Mouse (Mus musculus) 3T3-L1 (cell line): ENCODE data around the gene Gpi1.

Source experiments
- DNase-seq: peaks from one replicate; pipeline ENCODE4 v3.0.0-alpha.2; 2015; ENCODE audit warnings: low read depth, low spot score

The Gpi1 gene

GRCm38 (mm10) chr7:34230116-34230515 lies at the start of gene Gpi1:
Gpi1 (minus strand) TSS chr7:34230336.
- peak; percentile 86 for DNase-seq

- DNase-seq, result no peak
Observed at GRCm38 (mm10) chr7:34277656-34278055, 47.5 kb upstream of the Gpi1 start.

GRCm38 (mm10) chr7:34276066-34276465 lies 45.9 kb upstream of the Gpi1 start:
- no peak for DNase-seq

- no peak for DNase-seq
Observed at GRCm38 (mm10) chr7:34272465-34272864, 42.3 kb upstream of the Gpi1 start.

- DNase-seq, result peak; percentile 77
Observed at GRCm38 (mm10) chr7:34268463-34268862, 38.3 kb upstream of the Gpi1 start.

DNA sequence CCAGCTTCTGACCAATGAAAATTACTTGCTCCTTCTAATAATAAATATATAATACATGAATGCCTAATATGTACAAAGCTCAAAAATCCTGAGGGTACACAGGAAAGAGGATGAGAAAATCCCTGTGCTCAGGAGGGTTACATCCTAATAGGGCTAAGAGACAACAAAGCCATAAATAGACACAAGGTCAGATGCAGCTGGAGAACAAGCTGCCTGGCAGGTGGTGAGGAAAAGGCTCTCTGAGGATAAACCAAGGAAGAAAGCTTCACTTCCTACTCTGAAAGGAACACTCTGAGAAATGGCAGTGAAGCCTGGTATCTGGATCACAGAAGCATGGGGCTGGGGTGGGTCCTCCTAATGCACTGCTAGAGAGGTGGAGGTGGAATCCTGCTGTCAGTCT lies 36.3 kb upstream of the Gpi1 start:
- DNase-seq, result no peak

DNA sequence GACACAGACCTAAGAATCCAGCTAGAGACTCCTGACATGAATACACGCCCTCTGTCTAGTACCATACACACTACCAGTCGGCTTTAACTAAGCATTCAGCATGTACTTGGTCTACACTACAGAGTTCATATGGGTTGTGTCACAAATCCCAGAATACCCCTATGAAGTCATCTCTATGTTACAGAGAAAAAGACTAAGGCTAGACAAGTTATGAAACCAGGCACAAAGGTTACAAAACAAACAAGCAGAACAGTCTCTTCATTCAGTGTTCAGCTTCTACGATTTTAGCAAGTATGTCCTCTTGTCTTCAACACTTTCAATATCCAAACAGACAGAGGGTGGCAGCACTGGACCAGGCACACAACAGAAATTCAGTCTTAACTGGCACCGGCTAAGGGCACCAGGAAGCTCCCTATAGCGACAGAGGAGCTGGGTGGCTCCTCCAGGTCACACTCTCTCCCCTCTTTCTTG lies 35.8 kb upstream of the Gpi1 start:
- DNase-seq, result peak; percentile 85

DNA sequence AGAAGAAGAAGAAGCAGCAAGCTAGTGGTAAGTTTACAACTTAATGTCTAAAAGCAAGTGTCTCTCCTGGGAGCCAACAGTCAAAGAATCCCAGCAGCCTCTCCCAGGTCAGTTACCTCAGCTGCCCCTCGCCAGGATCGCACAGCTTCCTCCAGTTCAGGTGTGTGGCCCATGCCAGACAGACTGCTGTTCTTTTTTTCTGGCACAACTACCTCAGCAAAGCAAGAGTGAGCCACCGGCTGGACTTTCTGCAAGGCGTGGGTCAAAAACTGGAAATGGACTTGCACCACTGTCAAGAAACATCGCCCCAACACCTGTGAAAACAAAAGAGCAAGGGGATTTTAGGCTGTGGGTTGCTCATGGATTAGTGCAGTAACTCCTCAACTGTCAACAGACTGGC lies 33.3 kb upstream of the Gpi1 start:
- no peak for DNase-seq

- DNase-seq, result no peak
Observed at GRCm38 (mm10) chr7:34258407-34258806, 28.3 kb upstream of the Gpi1 start.

- DNase-seq, result no peak
Observed at GRCm38 (mm10) chr7:34257279-34257678, 27.1 kb upstream of the Gpi1 start.

DNA sequence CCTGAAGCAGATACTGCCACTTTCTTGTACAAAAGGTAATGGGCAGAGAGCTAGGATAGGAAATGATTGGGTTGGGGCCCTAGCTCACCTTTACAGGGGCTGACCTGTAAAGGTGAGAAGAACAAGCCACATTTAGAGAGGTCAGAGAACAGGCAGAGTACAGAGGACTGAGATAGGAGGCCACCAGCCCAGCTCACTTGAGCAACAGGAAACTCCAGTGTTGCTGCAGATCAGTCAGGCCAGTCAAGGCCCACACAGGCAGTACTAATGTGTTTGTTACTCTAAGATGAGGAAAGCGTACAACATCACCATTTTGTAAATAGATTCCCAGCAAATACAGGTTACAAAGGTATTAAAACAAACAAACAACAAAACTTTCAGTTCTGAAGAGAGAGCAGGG lies 25.8 kb upstream of the Gpi1 start:
- no peak for DNase-seq

DNA sequence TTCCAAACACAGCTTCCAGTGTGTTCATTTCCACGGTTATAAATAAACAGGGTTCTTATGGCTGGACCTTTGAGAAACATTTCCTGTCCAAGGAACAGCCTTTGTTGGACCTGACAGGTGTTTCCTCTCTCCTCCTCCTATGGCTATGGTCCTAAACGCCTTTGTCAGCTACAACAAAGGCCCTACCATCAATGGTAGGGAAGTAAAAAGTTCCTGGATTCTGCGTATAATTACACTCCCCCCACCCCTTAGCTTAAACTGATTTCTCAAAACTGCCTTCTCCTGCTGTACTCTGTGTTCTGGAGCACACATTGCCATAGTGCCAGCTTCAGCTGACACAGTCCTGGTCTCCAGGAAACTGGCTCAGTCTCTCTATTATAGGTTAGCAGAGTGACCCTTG lies 25.0 kb upstream of the Gpi1 start:
- no peak for DNase-seq

DNA sequence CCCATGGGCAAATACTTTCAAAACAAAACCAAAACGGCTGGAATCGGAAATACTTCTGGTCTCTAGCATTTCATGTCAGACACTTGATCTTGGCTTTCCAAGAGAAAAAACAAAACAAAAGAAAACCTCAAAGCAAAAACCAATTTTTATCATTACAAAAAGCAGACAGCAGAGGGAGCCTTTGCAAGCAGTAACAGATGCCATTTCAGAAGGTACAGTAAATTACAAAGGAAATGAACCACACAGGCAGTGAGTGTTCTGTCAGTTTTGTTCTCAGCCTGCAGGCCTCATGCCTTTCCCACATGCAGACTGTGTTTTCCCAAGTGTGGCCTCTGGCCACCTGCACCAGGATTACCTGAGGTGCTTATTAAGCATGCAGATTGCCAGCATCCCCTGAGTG lies 21.9 kb upstream of the Gpi1 start:
- DNase-seq, result peak; percentile 69

DNA sequence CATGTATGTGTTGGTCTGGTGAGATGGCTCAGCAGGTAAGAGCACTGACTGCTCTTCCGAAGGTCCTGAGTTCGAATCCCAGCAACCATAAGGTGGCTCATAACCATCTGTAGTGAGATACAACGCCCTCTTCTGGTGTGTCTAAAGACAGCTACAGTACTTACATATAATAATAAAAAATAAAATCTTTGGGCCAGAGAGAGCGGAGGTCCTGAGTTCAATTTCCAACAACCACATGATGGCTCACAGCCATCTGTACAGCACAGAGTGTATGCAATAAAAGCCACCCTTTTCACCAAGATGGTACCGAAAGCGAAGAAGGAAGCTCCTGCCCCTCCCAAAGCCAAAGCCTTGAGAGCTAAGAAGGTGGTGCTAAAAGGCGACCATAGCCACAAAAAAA lies 20.6 kb upstream of the Gpi1 start, which contains the start of gene Gm6096:
Gene Gm6096 (plus strand): TSS at position 301 of the 400 bp plus-strand sequence.
- no peak for DNase-seq

- no peak for DNase-seq
Observed at GRCm38 (mm10) chr7:34246870-34247499, 16.8 kb upstream of the Gpi1 start.

DNA sequence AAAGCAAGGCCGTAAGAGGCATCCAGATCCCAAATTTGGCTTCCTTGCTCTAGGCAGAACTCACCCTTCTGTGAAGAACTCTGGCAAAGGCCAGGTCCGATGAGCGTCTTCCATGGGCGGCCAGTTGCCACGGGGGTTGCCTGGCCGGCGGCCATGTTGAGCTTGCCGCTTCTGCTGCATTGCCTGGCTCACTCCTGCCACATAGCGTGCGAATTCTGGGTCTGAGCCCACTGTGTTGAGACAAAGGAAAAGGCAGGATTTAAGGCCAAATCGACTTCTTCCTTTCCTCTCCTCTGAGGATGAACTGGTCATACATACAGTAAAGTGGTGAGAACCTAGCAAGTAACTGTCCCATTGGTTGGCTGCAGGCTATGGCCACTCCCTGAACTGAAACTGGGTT lies 12.0 kb upstream of the Gpi1 start:
- DNase-seq, result no peak

- DNase-seq, result no peak
Observed at GRCm38 (mm10) chr7:34238086-34238485, 8.0 kb upstream of the Gpi1 start.

GRCm38 (mm10) chr7:34235602-34236001 lies 5.5 kb upstream of the Gpi1 start:
- no peak for DNase-seq

- DNase-seq, result no peak
Observed at GRCm38 (mm10) chr7:34234610-34235561, 4.8 kb upstream of the Gpi1 start.

DNA sequence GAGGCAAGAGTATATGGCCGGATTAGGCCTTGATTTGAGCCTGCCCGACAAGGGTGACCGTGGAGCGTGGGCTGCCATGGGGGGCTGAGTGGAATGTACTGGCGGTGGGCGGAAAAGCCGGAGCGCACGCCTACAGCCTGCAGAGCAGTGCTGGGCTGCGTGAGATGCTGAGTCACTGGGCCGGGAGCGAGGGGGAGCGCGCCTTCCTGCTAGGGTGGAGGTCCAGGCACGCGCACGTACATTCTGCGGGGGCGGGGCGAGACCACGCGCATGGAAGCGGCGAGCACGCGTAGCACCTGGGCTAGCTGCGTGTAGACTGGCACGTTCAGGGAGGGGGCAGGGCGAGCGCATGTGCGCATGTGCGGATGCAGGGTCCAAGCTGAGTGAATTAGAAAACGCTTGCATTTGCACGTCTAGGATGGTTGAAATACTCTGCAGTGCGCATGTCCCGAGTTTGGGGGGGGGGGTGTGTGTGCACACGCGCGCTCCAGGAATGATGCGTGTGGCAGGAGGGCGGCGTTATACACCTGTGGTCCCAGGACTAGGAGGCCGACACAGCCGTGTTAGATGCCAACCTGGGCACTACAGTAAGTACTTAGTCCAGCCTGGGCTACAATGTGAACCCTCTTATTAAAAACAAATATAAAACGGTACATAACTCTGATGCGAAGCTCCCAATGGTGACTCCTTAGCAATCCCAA lies 3.9 kb upstream of the Gpi1 start:
- DNase-seq, result peak; percentile 96

DNA sequence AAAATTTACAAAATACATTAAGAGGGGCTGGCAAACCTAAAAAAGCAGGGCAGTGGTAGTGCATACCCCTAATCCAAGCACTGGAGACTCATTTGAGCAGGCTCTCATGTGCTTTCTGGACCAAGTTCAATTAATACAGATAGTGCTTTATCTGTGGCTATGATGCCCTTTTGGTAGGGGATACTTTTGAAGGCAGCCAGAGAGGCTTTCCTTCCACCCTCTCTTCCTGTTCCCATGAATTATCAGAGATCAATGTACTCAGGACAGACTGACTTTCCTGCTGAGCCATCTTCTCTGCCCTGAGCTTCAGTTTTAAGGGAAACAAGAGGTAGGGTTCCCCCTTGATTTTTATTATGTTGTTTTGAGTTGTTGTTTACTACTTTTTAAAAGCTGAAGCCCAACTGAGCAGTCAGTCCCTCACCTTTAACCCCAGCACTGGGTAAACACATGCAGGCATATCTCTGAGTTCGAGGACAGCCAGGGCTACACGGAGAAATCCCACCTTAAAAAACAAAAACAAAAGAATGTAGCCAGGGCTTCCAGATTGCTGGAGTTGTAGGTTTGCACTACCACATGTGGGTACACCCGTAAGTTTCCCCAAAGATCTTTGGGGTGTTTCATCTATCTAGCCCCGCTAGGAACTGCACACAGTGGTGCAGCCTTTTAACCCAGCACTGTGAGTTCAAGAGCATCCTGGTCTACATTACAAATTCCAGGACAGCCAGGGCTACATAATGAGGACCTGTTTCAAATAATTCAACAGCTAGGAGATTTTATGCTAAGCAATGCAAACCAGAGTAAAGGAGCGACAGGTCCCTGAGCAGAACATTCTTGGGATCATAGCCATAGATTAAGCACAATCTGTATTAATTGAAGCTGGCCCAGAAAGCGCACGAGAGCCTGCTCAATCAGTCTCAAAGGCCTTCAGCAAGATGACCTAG lies 2.9 kb upstream of the Gpi1 start:
- DNase-seq, result no peak
